Mouse (Mus musculus) heart, adult 2 months (tissue): ENCODE measurements around the gene Vmn1r211.
"Not testable (repeated sequence)": the region's sequence is repeated elsewhere in the genome, so short reads cannot be mapped to it uniquely, and the experiment has no call there.

Experiments
- CTCF ChIP-seq: fragments of 200-600 bp; IDR thresholded peaks from 2 replicates; pipeline ENCODE4 v1.8.1; 2022; ENCODE audit warnings: antibody characterized with exemption, mild to moderate bottlenecking, moderate library complexity
- EP300 ChIP-seq: fragments of 200-500 bp; IDR thresholded peaks from 2 replicates; pipeline ENCODE4 v1.6.1; 2011; ENCODE audit warnings: low read depth, low read length, control low read depth; ENCODE audit not compliant: insufficient read depth
- POLR2A ChIP-seq: fragments of 200-500 bp; IDR thresholded peaks from 2 replicates; pipeline ENCODE4 v1.6.1; 2011; ENCODE audit warnings: mild to moderate bottlenecking, low read depth, low read length, control low read depth; ENCODE audit not compliant: insufficient read depth

DNA sequence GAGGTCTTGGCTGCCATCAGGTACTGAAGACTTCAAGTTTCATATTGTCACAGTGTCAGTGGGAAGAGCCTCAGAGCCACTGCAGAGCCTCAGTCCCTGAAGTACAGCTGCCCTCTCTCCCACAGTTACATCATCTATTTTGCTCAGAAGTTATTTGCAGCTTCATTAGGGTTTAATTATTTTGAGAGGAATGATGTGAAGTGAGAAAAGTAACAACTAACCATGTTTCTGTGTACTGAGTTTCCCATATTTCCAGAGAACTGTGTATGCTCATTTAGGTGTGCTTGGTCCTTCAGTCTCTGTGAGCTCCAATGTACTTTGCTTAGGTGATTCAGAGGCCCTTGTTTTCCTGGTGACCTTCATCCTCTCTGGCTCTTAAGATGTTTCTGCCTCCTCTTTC lies 47.8 kb downstream of the Vmn1r211 start, which contains the start of gene Vmn1r209:
- not testable (repeated sequence) for TF ChIP-seq CTCF, EP300, POLR2A
